Mouse (Mus musculus): ENCODE measurements around the gene Dnajc4.

The Dnajc4 gene

DNA sequence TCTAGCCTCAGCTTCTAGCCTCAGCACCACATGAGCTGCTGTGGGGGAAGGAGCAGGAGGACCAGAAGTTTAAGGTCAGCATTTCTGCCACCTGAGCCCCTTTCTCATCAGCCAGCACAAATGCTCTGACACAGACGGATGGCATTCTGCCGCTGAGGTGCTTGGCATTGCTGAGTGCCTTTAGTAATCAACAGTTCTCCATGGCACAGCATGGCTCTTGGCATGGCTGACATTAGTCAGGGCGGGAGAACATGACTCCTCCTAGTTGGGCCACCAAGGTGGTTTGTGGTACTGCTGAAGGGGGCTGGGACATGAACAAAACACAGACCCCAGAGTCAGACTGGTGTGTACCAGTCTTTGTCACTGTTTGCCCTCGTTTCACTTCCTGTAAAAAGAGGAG is 44.2 kb downstream of the Dnajc4 start:
- DNase-seq (ENCODE audit: low spot score in 2 of 2) = no peak

DNA sequence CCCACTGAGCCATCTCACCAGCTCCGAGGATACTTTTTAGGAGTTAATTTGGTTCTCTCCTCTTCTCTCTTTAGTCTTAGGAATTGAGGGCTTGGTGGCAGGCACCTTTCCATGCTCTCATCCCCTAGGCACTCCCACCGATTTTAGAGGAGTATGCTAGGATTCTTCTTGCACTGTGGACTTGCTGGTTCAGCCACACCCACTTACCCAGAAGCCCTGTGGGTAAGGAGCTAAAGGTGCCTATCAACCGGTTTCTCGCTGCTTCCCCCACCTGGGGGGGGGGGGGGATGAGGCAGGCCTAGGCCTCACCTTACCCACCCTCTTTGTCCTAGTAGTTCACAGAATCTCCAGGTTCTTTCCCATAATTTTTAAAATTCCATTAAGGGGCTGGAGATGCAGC is 44.6 kb downstream of the Dnajc4 start:
- DNase-seq (ENCODE audit: low spot score in 2 of 2) = no peak

DNA sequence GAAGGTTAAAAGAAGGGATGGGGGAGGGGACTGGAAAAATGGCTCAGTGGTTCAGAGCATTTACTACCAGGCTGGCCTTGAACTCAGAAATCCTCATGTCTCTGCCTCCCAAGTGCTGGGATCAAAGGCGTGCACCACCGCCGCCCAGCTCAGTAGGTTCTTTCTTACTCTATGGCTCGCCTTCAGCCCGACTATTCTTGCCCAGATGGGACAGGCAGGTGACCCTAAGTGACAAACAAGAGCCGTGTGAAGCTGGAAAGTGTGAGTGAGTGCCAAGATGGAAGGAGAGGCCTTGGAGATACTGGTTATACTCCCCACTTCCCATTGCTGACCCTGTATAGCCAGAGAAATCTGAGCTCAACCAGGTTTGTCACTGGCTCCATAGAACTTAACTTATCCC is 48.7 kb downstream of the Dnajc4 start:
- no peak for DNase-seq (ENCODE audit: low spot score in 2 of 2)

DNA sequence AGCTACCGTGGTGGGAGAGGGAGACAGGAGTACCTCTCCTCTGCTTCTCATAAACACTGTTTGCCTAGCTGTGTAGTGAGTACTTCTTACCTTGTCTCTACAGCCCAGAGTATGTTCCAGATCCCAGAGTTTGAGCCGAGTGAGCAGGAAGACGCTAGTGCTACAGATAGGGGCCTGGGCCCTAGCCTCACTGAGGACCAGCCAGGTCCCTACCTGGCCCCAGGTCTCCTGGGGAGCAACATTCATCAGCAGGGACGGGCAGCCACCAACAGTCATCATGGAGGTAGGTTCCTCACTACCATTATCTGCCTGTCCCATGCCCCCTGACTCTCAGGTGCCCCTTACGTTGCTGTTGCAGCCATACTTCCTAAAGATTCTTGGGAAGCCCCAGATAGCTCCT is 49.6 kb downstream of the Dnajc4 start:
- no peak for DNase-seq (ENCODE audit: low spot score in 2 of 2)

DNA sequence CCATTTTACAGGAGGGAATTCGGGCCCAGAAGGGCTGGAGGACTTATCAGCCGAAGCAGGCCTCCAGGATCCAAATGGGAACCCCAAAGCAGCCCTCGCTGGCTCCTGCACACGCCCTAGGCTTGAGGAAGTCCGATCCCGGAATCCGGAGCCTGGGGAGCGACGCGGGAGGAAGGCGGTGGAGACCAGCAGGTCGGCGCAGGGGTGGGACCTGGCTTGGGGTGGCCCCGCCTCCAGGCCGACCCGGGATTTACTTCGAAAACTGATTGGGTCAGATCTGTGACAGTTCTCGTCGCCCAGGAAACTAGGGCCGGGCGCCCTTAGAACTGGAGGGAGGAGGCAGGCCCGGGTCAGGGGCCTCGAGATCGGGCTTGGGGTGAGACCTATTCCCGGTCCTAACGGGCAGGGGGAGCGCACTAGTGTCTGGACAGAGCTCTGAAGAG is 50.1 kb downstream of the Dnajc4 start, which contains the start of gene Gpr137:
Gene Gpr137, minus strand, starts transcription at position 232 of the 443 bp plus-strand sequence.
- peak; percentile 91 to 95 for DNase-seq (ENCODE audit: low spot score in 2 of 2)

DNA sequence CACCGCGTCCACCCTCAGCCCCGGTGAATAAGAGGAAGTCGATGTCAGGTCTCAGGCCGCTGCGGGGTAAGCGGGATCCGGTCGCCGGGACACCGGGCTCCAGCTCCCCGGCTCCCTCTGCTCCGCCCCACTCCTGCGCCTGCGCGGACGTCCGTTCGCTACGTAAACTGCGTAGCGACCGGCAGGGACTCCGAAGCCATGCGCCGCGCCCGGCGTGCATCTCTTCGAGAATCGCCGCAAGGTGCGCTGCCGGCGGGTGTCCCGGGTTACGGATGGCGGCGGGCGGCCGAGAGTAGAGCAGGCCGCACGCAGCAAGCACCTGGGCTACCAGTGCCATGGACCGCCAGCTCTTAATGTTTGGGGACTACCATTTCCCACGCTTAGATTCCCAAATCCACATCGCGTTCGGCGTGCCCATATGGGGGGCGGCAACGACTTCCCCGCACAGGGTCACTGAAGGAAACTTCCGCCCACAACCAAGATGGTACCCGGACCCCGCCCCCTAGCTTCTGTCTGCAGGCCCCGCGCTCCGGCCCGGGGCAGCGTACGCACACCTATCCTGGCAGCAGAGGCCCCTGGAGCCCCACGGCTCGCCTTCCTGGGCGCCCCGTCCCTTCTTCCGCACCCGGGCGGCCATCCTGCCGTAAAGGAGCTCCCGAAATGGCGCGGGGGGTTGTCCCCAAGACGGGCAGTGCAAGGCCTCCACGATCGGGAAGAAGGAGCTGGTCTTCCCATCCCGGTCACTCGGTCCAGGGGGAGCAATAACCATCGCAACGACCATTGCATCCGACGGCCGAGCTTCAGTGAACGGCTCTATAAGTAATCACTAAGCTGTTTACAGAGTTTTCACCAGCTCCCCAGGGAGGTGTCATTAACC is 50.8 kb downstream of the Dnajc4 start, which contains the start of gene Bad:
Gene Bad, plus strand, starts transcription at position 490 of the 877 bp plus-strand sequence.
- DNase-seq (ENCODE audit: low spot score in 2 of 2) = peak; percentile 90 to 97

DNA sequence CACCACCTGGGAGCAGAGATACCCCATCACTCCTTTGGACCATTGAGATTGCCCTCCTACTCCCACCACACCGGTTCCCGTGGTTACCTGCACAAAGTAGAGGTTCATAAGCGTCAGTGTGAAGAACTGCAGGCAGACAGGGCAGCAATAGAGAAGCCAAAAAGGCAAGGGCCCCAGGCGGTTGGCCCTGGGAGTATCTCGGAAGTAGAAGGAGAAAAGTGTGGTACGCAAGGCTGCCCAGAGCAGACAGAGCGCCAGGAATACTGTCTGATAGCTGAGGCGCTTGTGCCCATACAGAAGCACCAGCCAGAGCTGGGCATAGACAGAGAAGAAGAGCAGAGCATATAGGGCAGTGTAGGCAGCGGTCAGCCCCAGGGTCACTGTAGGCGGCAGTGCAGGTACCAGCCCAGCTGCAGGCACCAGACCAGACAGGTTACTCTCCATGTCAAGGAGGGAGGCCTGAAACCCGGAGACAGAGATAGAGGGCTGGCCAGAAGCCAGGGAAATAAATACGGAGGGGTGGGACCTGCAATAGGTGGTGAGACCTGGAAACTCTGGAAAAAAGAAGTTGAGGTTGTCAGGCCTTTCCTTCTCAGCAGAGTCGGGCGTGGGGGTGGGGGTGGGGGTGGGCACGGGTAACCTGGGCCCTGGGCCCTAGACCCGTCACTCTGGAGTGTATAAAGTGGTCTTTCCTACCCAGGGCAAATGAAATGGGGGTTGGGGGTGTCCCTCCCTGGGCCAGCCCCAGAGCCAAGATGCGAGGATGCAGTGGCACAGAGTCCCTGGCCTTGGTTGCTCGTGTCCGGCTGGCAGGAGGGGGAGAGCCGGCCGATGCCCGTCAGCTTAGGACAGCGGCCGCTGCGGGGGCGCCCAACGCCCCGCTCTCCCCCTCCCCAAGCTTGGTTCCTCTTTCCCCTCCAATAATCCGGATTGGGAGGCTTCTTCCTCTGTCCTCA is 51.7 kb downstream of the Dnajc4 start:
- no peak for DNase-seq (ENCODE audit: low spot score in 2 of 2)

DNA sequence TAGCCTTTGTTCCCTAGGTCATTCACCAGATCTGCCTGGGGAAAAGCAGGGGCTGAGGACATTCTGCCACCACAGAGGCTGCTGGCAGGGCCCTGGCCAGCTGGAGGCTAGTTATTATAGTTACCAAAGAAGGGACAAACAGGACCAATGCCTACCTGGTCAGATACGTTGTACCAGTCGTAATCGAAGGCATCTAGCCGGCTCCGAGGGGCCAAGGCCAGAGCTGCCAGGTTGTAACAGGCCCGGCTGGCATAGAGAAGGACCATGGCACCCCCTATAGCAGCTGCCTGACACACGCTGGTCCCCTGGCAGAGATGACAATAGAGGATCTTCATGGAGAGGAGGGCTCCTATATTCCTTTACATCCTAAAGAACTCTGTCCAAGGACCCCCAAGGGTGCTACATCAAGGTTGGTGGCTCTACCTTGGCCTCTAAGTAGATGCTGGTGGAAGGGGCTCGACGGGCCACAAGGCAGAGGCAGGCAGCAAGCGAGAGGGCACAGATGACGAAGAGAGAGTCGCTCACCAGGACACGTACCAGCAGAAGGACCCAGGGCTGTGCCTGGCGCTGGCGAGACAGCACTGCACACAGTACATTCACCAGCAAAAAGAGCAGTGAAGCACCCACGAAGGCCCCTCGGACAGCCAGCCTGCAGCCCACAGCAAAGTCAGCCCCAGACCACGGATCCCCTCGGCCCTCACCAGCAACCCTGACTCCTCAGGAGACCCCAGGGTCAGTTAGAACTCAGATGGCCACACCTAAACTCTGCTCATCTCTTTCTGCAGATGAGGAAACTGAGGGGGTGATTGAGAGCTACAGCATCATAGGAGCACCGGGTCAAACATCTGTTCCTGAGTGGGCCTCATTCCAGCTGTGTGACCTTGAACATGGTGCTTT is 53.0 kb downstream of the Dnajc4 start:
- no peak for DNase-seq (ENCODE audit: low spot score in 2 of 2)

Measured in urinary bladder, adult 18-20 months (tissue).